Mouse (Mus musculus) cerebellum, adult 2 months (tissue): Measurements from ENCODE around the gene Ace.

Source experiments
- CTCF ChIP-seq: fragments of 200-500 bp; IDR thresholded peaks from 2 replicates; pipeline ENCODE4 v1.5.1; 2011; ENCODE audit warnings: low read depth, mild to moderate bottlenecking, control low read depth, low read length, moderate library complexity, borderline replicate concordance; ENCODE audit not compliant: insufficient read depth
- POLR2A ChIP-seq: fragments of 200-500 bp; IDR thresholded peaks from 2 replicates; pipeline ENCODE4 v1.6.1; 2011; ENCODE audit warnings: low read length, control low read depth, borderline replicate concordance; ENCODE audit not compliant: insufficient read depth

- TF ChIP-seq CTCF (no peak), POLR2A (no peak)
Observed at GRCm38 (mm10) chr11:105994375-105994774, 26.6 kb downstream of the Ace start, which contains the start of gene Ace3.
